Mouse (Mus musculus) brain, adult 2 months (tissue): ENCODE results near the gene Ttc34.

Source experiments
- DNase-seq: peaks from one replicate; pipeline ENCODE4 v3.0.0; 2011; ENCODE audit warnings: low read depth, low spot score

Ttc34 gene

GRCm38 (mm10) chr4:154837170-154837569, at the start of gene Ttc34:
TSS of gene Ttc34 (plus strand) at chr4:154837459.
- DNase-seq: peak; percentile 63

- no peak for DNase-seq
Measured at GRCm38 (mm10) chr4:154787960-154788702, 49.1 kb upstream of the Ttc34 start.

GRCm38 (mm10) chr4:154791894-154792293, 45.4 kb upstream of the Ttc34 start:
- no peak for DNase-seq

- no peak for DNase-seq
Measured at GRCm38 (mm10) chr4:154793499-154793898, 43.8 kb upstream of the Ttc34 start.

- peak; percentile 73 for DNase-seq
Measured at GRCm38 (mm10) chr4:154797834-154798233, 39.4 kb upstream of the Ttc34 start.

GRCm38 (mm10) chr4:154800543-154800942, 36.7 kb upstream of the Ttc34 start:
- no peak for DNase-seq

GRCm38 (mm10) chr4:154802210-154802609, 35.0 kb upstream of the Ttc34 start:
- DNase-seq: no peak

GRCm38 (mm10) chr4:154825662-154826061, 11.6 kb upstream of the Ttc34 start:
- peak; percentile 78 for DNase-seq

GRCm38 (mm10) chr4:154826224-154826623, 11.0 kb upstream of the Ttc34 start:
- no peak for DNase-seq

- peak; percentile 72 for DNase-seq
Measured at GRCm38 (mm10) chr4:154827181-154827580, 10.1 kb upstream of the Ttc34 start.

GRCm38 (mm10) chr4:154827861-154828610, 9.2 kb upstream of the Ttc34 start:
- DNase-seq: no peak

- DNase-seq: no peak
Measured at GRCm38 (mm10) chr4:154831915-154832573, 5.2 kb upstream of the Ttc34 start.

- no peak for DNase-seq
Measured at GRCm38 (mm10) chr4:154836183-154836915, 910 bp upstream of the Ttc34 start.

GRCm38 (mm10) chr4:154838741-154839140, 1.5 kb downstream of the Ttc34 start:
- no peak for DNase-seq

- DNase-seq: no peak
Measured at GRCm38 (mm10) chr4:154839406-154839805, 2.1 kb downstream of the Ttc34 start.

GRCm38 (mm10) chr4:154852696-154853095, 15.4 kb downstream of the Ttc34 start:
- no peak for DNase-seq

- DNase-seq: no peak
Measured at GRCm38 (mm10) chr4:154853881-154854280, 16.6 kb downstream of the Ttc34 start.

- DNase-seq: peak; percentile 45
Measured at GRCm38 (mm10) chr4:154854676-154855345, 17.6 kb downstream of the Ttc34 start.

- DNase-seq: peak; percentile 99
Measured at GRCm38 (mm10) chr4:154855721-154856479, 18.6 kb downstream of the Ttc34 start.

GRCm38 (mm10) chr4:154856480-154856837, 19.2 kb downstream of the Ttc34 start:
- DNase-seq: no peak
